Mouse (Mus musculus): Measurements from ENCODE around the gene Acss1.

DNA sequence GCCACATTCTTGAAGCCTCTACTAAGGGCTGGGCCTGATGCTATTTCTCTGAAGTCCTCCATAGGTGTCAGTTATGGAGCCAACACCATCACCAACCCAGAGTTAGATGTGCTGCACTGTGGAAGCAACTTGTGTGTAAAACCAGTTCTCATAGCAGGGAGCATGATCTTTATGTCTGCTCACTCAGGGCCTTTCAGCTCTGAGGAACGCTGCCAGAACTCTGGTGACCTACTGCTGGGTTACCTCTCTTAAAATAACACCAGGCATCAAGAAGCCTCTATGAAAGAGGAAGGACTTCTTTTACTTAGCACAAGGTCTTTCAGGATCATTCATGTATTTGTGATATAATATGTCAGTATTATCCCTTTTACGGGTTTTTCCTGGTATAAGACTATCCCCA, 66.1 kb downstream of the Acss1 start:
- no peak for TF ChIP-seq POLR2A (IDR thresholded peaks at IDR 0.05; ENCODE audit: borderline replicate concordance, low read depth, low read length)
- TF ChIP-seq CTCF (IDR thresholded peaks at IDR 0.05; ENCODE audit: low read depth, low read length) = no peak

Data from bone marrow macrophage, adult 2 months (primary cell).